Mouse (Mus musculus): Measurements from ENCODE around the gene Arel1.

Arel1 gene

GRCm38 (mm10) chr12:84970428-84971096, at the start of gene Arel1, which contains the start of gene Fcf1:
Gene Arel1 (minus strand): TSS chr12:84970900.
Gene Fcf1 (plus strand): TSS chr12:84970897.
- DNase-seq (ENCODE audit: low spot score), result peak; percentile 90

GRCm38 (mm10) chr12:85012185-85012584, 41.5 kb upstream of the Arel1 start:
- DNase-seq (ENCODE audit: low spot score), result no peak

- DNase-seq (ENCODE audit: low spot score), result no peak
These were observed 39.8 kb upstream of the Arel1 start for GRCm38 (mm10) chr12:85010541-85010940.

GRCm38 (mm10) chr12:85009776-85010175, 39.1 kb upstream of the Arel1 start:
- peak; percentile 16 for DNase-seq (ENCODE audit: low spot score)

- DNase-seq (ENCODE audit: low spot score), result no peak
These were observed 36.3 kb upstream of the Arel1 start for GRCm38 (mm10) chr12:85007021-85007420.

GRCm38 (mm10) chr12:85006206-85006605, 35.5 kb upstream of the Arel1 start:
- DNase-seq (ENCODE audit: low spot score), result no peak

GRCm38 (mm10) chr12:84999053-84999452, 28.4 kb upstream of the Arel1 start:
- DNase-seq (ENCODE audit: low spot score), result no peak

GRCm38 (mm10) chr12:84996501-84997398, 26.1 kb upstream of the Arel1 start:
- no peak for DNase-seq (ENCODE audit: low spot score)

GRCm38 (mm10) chr12:84996083-84996496, 25.4 kb upstream of the Arel1 start, which contains the start of gene Ylpm1:
Gene Ylpm1 (plus strand): TSS chr12:84996321.
- peak; percentile 98 for DNase-seq (ENCODE audit: low spot score)

- no peak for DNase-seq (ENCODE audit: low spot score)
These were observed 24.5 kb upstream of the Arel1 start for GRCm38 (mm10) chr12:84995112-84995761.

GRCm38 (mm10) chr12:84989456-84989855, 18.8 kb upstream of the Arel1 start:
- DNase-seq (ENCODE audit: low spot score), result no peak

GRCm38 (mm10) chr12:84979264-84979862, 8.7 kb upstream of the Arel1 start:
- no peak for DNase-seq (ENCODE audit: low spot score)

- DNase-seq (ENCODE audit: low spot score), result no peak
These were observed 858 bp downstream of the Arel1 start for GRCm38 (mm10) chr12:84969656-84970427.

- no peak for DNase-seq (ENCODE audit: low spot score)
These were observed 1.7 kb downstream of the Arel1 start for GRCm38 (mm10) chr12:84968831-84969655.

- DNase-seq (ENCODE audit: low spot score), result no peak
These were observed 8.1 kb downstream of the Arel1 start for GRCm38 (mm10) chr12:84962606-84963005.

- no peak for DNase-seq (ENCODE audit: low spot score)
These were observed 11.8 kb downstream of the Arel1 start for GRCm38 (mm10) chr12:84958794-84959356.

- DNase-seq (ENCODE audit: low spot score), result no peak
These were observed 14.4 kb downstream of the Arel1 start for GRCm38 (mm10) chr12:84956317-84956716.

GRCm38 (mm10) chr12:84952351-84952750, 18.3 kb downstream of the Arel1 start:
- DNase-seq (ENCODE audit: low spot score), result no peak

- no peak for DNase-seq (ENCODE audit: low spot score)
These were observed 19.2 kb downstream of the Arel1 start for GRCm38 (mm10) chr12:84951531-84951930.

- DNase-seq (ENCODE audit: low spot score), result no peak
These were observed 19.9 kb downstream of the Arel1 start for GRCm38 (mm10) chr12:84950763-84951162.

Measured in urinary bladder, postnatal 14 days (tissue).